Comparison of ENCODE assay signal across 11 mouse cellular contexts in the genomic region with DNA sequence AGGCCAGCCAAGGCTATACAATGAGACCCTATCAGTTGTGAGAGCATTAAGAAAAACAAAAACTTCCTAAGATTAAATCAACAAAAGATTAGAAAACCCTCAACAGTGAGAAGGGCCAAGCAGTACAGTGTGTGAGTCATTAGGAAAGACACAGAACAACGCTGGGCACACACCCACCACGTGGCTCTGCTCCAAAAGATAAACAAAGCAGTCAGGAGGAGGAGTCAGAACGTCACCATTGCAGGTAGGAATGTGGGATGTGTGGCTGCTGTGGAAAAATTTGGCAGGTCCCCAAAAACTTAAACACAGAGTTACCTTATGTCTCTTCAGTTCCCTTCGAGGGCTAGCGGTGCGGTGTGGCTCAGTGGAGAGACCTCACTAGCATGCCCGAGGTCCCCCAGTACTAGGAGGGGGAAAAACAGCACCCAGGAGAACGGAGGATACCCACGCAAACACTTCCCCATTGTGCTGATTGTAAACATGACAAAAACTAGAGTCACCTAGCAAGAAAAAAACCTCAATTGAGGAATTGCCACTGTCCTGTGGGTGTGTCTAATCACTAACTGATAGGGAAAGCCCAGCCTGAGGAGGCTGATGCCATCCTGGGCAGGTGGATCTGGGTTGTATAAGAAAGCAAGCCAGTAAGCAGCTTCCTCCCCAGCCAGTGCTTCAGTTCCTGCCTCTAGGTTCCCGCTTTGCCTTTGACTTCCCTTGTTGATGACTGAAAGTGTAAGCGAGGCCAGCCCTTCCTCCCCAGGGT. TPM values are rescaled to one million over a fixed set of nuclear protein-coding genes. Genes with fewer than 3 reads are reported as not detected.
DNase-seq lines count a peak whose midpoint lies in the region; ATAC-seq and TF ChIP-seq lines count a peak whose summit lies in the region.
"Had no signal": no experiment of that assay in that cellular context is flagged by ENCODE, and none has a peak within 500 bp of the region (broad histone marks: within the 10 kb centered on the region; RNA-seq: fewer than 3 reads in every experiment).

No protein-coding gene starts in this region.

- 0 out of 2 replicates have a peak overlapping the region, but pooled peaks have one; percentile 29 for H3K27ac ChIP-seq in neural tube, embryonic 13.5 days (replicated peaks)
- no peak overlapping the region for H3K27ac ChIP-seq in neural tube, embryonic 15.5 days (replicated peaks)
- peak overlapping the region; percentile 61; a peak in 3 of 4 replicates for H3K27ac ChIP-seq in heart, embryonic 14.5 days (replicated peaks in 1 of 2; ENCODE audit: control insufficient read depth in 1 of 2, insufficient read depth in 1 of 2, low read depth in 2 of 2, low read length in 2 of 2)
- peak overlapping the region; percentile 62; the same call in 1 of the 2 replicates for H3K27ac ChIP-seq in lung, embryonic 14.5 days (ENCODE audit: low read depth)
- no peak overlapping the region; the same call in 1 of the 2 replicates for H3K27ac ChIP-seq in stomach, embryonic 16.5 days (ENCODE audit: low read length)
- no peak overlapping the region for H3K27ac ChIP-seq in midbrain, embryonic 10.5 days (replicated peaks)
- H3K27ac ChIP-seq: forebrain, embryonic 13.5 days; kidney, embryonic 15.5 days had no signal

- H3K4me3 ChIP-seq in neural tube, embryonic 13.5 days = no peak overlapping the region
- no peak overlapping the region for H3K4me3 ChIP-seq in neural tube, embryonic 15.5 days (replicated peaks)
- H3K4me3 ChIP-seq in heart, embryonic 14.5 days (ENCODE audit: control insufficient read depth in 1 of 2, insufficient read depth in 1 of 2, low read depth in 1 of 2, low read length in 2 of 2) = no peak overlapping the region
- no peak overlapping the region for H3K4me3 ChIP-seq in lung, embryonic 14.5 days (ENCODE audit: low read depth, low read length)
- no peak overlapping the region for H3K4me3 ChIP-seq in stomach, embryonic 16.5 days (replicated peaks; ENCODE audit: low read length)
- no peak overlapping the region for H3K4me3 ChIP-seq in midbrain, embryonic 10.5 days
- H3K4me3 ChIP-seq: forebrain, embryonic 13.5 days; kidney, embryonic 15.5 days had no signal

- no peak for TF ChIP-seq CTCF in lung, embryonic 14.5 days (IDR thresholded peaks at IDR 0.05; ENCODE audit: low read depth)

- no peak for ATAC-seq in neural tube, embryonic 13.5 days (ENCODE audit: low read depth)
- ATAC-seq in neural tube, embryonic 15.5 days (ENCODE audit: low FRiP score) = no peak
- peak; percentile 75 for ATAC-seq in heart, embryonic 14.5 days (ENCODE audit: insufficient number of reproducible peaks, insufficient read depth, low FRiP score, low read depth)
- ATAC-seq in lung, embryonic 14.5 days (ENCODE audit: insufficient read depth) = peak; percentile 82
- ATAC-seq in stomach, embryonic 16.5 days (ENCODE audit: insufficient read depth, low FRiP score) = peak; percentile 91
- ATAC-seq: forebrain, embryonic 13.5 days had no signal

- H3K36me3 ChIP-seq in neural tube, embryonic 13.5 days = no peaks in the 10 kb centered on the region
- no peaks in the 10 kb centered on the region for H3K36me3 ChIP-seq in neural tube, embryonic 15.5 days
- H3K36me3 ChIP-seq in heart, embryonic 14.5 days (ENCODE audit: control insufficient read depth, insufficient read depth, low read length) = no peaks in the 10 kb centered on the region
- no peaks in the 10 kb centered on the region for H3K36me3 ChIP-seq in lung, embryonic 14.5 days (ENCODE audit: insufficient read depth)
- no peaks in the 10 kb centered on the region for H3K36me3 ChIP-seq in stomach, embryonic 16.5 days (ENCODE audit: control insufficient read depth, insufficient read depth, low read length)
- H3K36me3 ChIP-seq in midbrain, embryonic 10.5 days = no peaks in the 10 kb centered on the region
- H3K36me3 ChIP-seq: kidney, embryonic 15.5 days had no signal

- H3K27me3 ChIP-seq in neural tube, embryonic 13.5 days = no peaks in the 10 kb centered on the region
- no peaks in the 10 kb centered on the region for H3K27me3 ChIP-seq in neural tube, embryonic 15.5 days (replicated peaks)
- H3K27me3 ChIP-seq in heart, embryonic 14.5 days (ENCODE audit: control insufficient read depth, insufficient read depth, low read length) = no peaks in the 10 kb centered on the region
- no peaks in the 10 kb centered on the region for H3K27me3 ChIP-seq in lung, embryonic 14.5 days (ENCODE audit: insufficient read depth, low read length)
- no peaks in the 10 kb centered on the region for H3K27me3 ChIP-seq in stomach, embryonic 16.5 days (ENCODE audit: control insufficient read depth, insufficient read depth, low read length)
- peaks cover 5% of the 10 kb centered on the region for H3K27me3 ChIP-seq in midbrain, embryonic 10.5 days (ENCODE audit: low read depth, poor library complexity, severe bottlenecking)

- no peaks in the 10 kb centered on the region for H3K9me3 ChIP-seq in neural tube, embryonic 13.5 days
- H3K9me3 ChIP-seq in neural tube, embryonic 15.5 days (replicated peaks) = no peaks in the 10 kb centered on the region
- H3K9me3 ChIP-seq in heart, embryonic 14.5 days (ENCODE audit: control insufficient read depth, low read length) = no peaks in the 10 kb centered on the region
- no peaks in the 10 kb centered on the region for H3K9me3 ChIP-seq in lung, embryonic 14.5 days (ENCODE audit: low read depth, low read length)
- no peaks in the 10 kb centered on the region for H3K9me3 ChIP-seq in stomach, embryonic 16.5 days (replicated peaks; ENCODE audit: control insufficient read depth, low read length)
- no peaks in the 10 kb centered on the region for H3K9me3 ChIP-seq in midbrain, embryonic 10.5 days (replicated peaks)
- H3K9me3 ChIP-seq: forebrain, embryonic 13.5 days; kidney, embryonic 15.5 days had no signal

- H3K9ac ChIP-seq in neural tube, embryonic 13.5 days = no peak overlapping the region
- H3K9ac ChIP-seq in neural tube, embryonic 15.5 days (replicated peaks) = no peak overlapping the region
- no peak overlapping the region for H3K9ac ChIP-seq in heart, embryonic 14.5 days (ENCODE audit: low read length)
- no peak overlapping the region for H3K9ac ChIP-seq in lung, embryonic 14.5 days
- H3K9ac ChIP-seq in stomach, embryonic 16.5 days (ENCODE audit: low read length) = no peak overlapping the region
- H3K9ac ChIP-seq: forebrain, embryonic 13.5 days; kidney, embryonic 15.5 days had no signal

- 46% methylated on average over 11 of the region's 11 CpGs for WGBS in neural tube, embryonic 13.5 days
- WGBS in neural tube, embryonic 15.5 days = 39% methylated on average over 11 of the region's 11 CpGs
- WGBS in heart, embryonic 14.5 days = 40% methylated on average over 11 of the region's 11 CpGs
- WGBS in lung, embryonic 14.5 days = 31% methylated on average over 11 of the region's 11 CpGs
- 31% methylated on average over 11 of the region's 11 CpGs for WGBS in stomach, embryonic 16.5 days
- WGBS in midbrain, embryonic 10.5 days = 66% methylated on average over 11 of the region's 11 CpGs

- peak; percentile 79 for DNase-seq in lung, embryonic 14.5 days
- no peak for DNase-seq in adrenal gland, postnatal 25 days
- no peak for DNase-seq in B cell, adult 2 months
- no peak for DNase-seq in midbrain, embryonic 10.5 days (ENCODE audit: low spot score)
- DNase-seq: right cerebral cortex, postnatal 25 days had no signal

- H3K4me1 ChIP-seq in neural tube, embryonic 13.5 days (replicated peaks) = peaks cover 4% of the 10 kb centered on the region; the same call in 1 of the 2 replicates
- 0 out of 2 replicates have a peak, but pooled peaks cover 6% of the 10 kb centered on the region for H3K4me1 ChIP-seq in neural tube, embryonic 15.5 days
- peaks cover 5 to 9% of the 10 kb centered on the region in 2 experiments for H3K4me1 ChIP-seq in heart, embryonic 14.5 days (ENCODE audit: control insufficient read depth in 2 of 2, insufficient read depth in 2 of 2, low read length in 2 of 2)
- H3K4me1 ChIP-seq in lung, embryonic 14.5 days (ENCODE audit: insufficient read depth) = no peaks in the 10 kb centered on the region
- 0 out of 2 replicates have a peak, but pooled peaks cover 6% of the 10 kb centered on the region for H3K4me1 ChIP-seq in stomach, embryonic 16.5 days (ENCODE audit: control insufficient read depth, insufficient read depth, low read length)
- H3K4me1 ChIP-seq in midbrain, embryonic 10.5 days = no peaks in the 10 kb centered on the region
- H3K4me1 ChIP-seq: forebrain, embryonic 13.5 days had no signal

- no peak overlapping the region for H3K4me2 ChIP-seq in neural tube, embryonic 13.5 days
- H3K4me2 ChIP-seq in neural tube, embryonic 15.5 days = no peak overlapping the region
- no peak overlapping the region for H3K4me2 ChIP-seq in heart, embryonic 14.5 days (ENCODE audit: low read length)
- H3K4me2 ChIP-seq in lung, embryonic 14.5 days = no peak overlapping the region
- peak overlapping the region; percentile 18 for H3K4me2 ChIP-seq in stomach, embryonic 16.5 days (ENCODE audit: low read depth, low read length)
- H3K4me2 ChIP-seq: forebrain, embryonic 13.5 days; kidney, embryonic 15.5 days had no signal

RNA-seq across cellular contexts. Expression of a gene that starts 12.7 kb away (rescaled TPM):
- polyA plus RNA-seq in neural tube, embryonic 13.5 days (2015; fragmentation: Nextera tagmentation; extraction: Ambion mirVana) = 1.7 and 2.0 TPM in 2 replicates
- 1.9 and 3.7 TPM in 2 replicates for polyA plus RNA-seq in neural tube, embryonic 15.5 days (2015; fragmentation: Nextera tagmentation; extraction: Ambion mirVana)
- 6.5 and 7.1 TPM in 2 replicates for polyA plus RNA-seq in heart, embryonic 14.5 days (2014; fragmentation: Nextera tagmentation; extraction: Ambion mirVana)
- polyA plus RNA-seq in lung, embryonic 14.5 days (2014; fragmentation: Nextera tagmentation; extraction: Ambion mirVana) = 7.8 and 8.5 TPM in 2 replicates
- polyA plus RNA-seq in stomach, embryonic 16.5 days (2015; fragmentation: Nextera tagmentation; extraction: Ambion mirVana) = 4.0 and 4.4 TPM in 2 replicates
- 6.5 and 7.0 TPM in 2 replicates for total RNA-seq in adrenal gland, postnatal 25 days (2021)
- polyA plus RNA-seq in midbrain, embryonic 10.5 days (2016; fragmentation: Nextera tagmentation; extraction: Ambion mirVana) = 2.6 TPM in 2 replicates

RNA-seq across cellular contexts. Expression of a gene that starts 26.9 kb away (rescaled TPM):
- polyA plus RNA-seq in neural tube, embryonic 13.5 days (2015; fragmentation: Nextera tagmentation; extraction: Ambion mirVana) = 11.5 and 13.7 TPM in 2 replicates
- polyA plus RNA-seq in neural tube, embryonic 15.5 days (2015; fragmentation: Nextera tagmentation; extraction: Ambion mirVana) = 12.0 and 16.2 TPM in 2 replicates
- 29.0 and 30.1 TPM in 2 replicates for polyA plus RNA-seq in heart, embryonic 14.5 days (2014; fragmentation: Nextera tagmentation; extraction: Ambion mirVana)
- polyA plus RNA-seq in lung, embryonic 14.5 days (2014; fragmentation: Nextera tagmentation; extraction: Ambion mirVana) = 93.2 and 101 TPM in 2 replicates
- 47.9 and 52.2 TPM in 2 replicates for polyA plus RNA-seq in stomach, embryonic 16.5 days (2015; fragmentation: Nextera tagmentation; extraction: Ambion mirVana)
- 38.8 and 43.4 TPM in 2 replicates for total RNA-seq in adrenal gland, postnatal 25 days (2021)
- polyA plus RNA-seq in midbrain, embryonic 10.5 days (2016; fragmentation: Nextera tagmentation; extraction: Ambion mirVana) = 12.9 and 14.3 TPM in 2 replicates

RNA-seq across cellular contexts. Expression of a gene that starts 39.8 kb away (rescaled TPM):
- not detected in 2 replicates for polyA plus RNA-seq in neural tube, embryonic 13.5 days (2015; fragmentation: Nextera tagmentation; extraction: Ambion mirVana)
- polyA plus RNA-seq in neural tube, embryonic 15.5 days (2015; fragmentation: Nextera tagmentation; extraction: Ambion mirVana) = 26.1 TPM in 1 of 2 replicates, not detected in the other
- not detected in 2 replicates for polyA plus RNA-seq in heart, embryonic 14.5 days (2014; fragmentation: Nextera tagmentation; extraction: Ambion mirVana)
- polyA plus RNA-seq in lung, embryonic 14.5 days (2014; fragmentation: Nextera tagmentation; extraction: Ambion mirVana) = 0.34 TPM in 1 of 2 replicates, not detected in the other
- polyA plus RNA-seq in stomach, embryonic 16.5 days (2015; fragmentation: Nextera tagmentation; extraction: Ambion mirVana) = 86.6 and 122 TPM in 2 replicates
- not detected in 2 replicates for total RNA-seq in adrenal gland, postnatal 25 days (2021)
- not detected in 2 replicates for polyA plus RNA-seq in midbrain, embryonic 10.5 days (2016; fragmentation: Nextera tagmentation; extraction: Ambion mirVana)
- polyA plus RNA-seq: forebrain, embryonic 13.5 days had no signal

RNA-seq across cellular contexts. Expression of a gene that starts 42.2 kb away (rescaled TPM):
- 34.2 and 34.4 TPM in 2 replicates for polyA plus RNA-seq in neural tube, embryonic 13.5 days (2015; fragmentation: Nextera tagmentation; extraction: Ambion mirVana)
- polyA plus RNA-seq in neural tube, embryonic 15.5 days (2015; fragmentation: Nextera tagmentation; extraction: Ambion mirVana) = 14.5 and 22.6 TPM in 2 replicates
- polyA plus RNA-seq in heart, embryonic 14.5 days (2014; fragmentation: Nextera tagmentation; extraction: Ambion mirVana) = 8.2 and 8.3 TPM in 2 replicates
- 28.7 and 34.3 TPM in 2 replicates for polyA plus RNA-seq in lung, embryonic 14.5 days (2014; fragmentation: Nextera tagmentation; extraction: Ambion mirVana)
- polyA plus RNA-seq in stomach, embryonic 16.5 days (2015; fragmentation: Nextera tagmentation; extraction: Ambion mirVana) = 18.5 and 18.7 TPM in 2 replicates
- total RNA-seq in adrenal gland, postnatal 25 days (2021) = 11.9 and 14.5 TPM in 2 replicates
- 81.5 and 121 TPM in 2 replicates for polyA plus RNA-seq in midbrain, embryonic 10.5 days (2016; fragmentation: Nextera tagmentation; extraction: Ambion mirVana)

Comparison
In these comparisons a context has a peak if more than half of its experiments do, and no peak if none do; other contexts are left out.
1. H3K27ac ChIP-seq: peak in neural tube, embryonic 13.5 days (single experiment), heart, embryonic 14.5 days (2 of 2) and lung, embryonic 14.5 days (single experiment); none in neural tube, embryonic 15.5 days (single experiment), stomach, embryonic 16.5 days (single experiment) and midbrain, embryonic 10.5 days (single experiment).
2. ATAC-seq: peak in heart, embryonic 14.5 days (single experiment), lung, embryonic 14.5 days (single experiment) and stomach, embryonic 16.5 days (single experiment); none in neural tube, embryonic 13.5 days (single experiment) and neural tube, embryonic 15.5 days (single experiment).